Mouse (Mus musculus) small intestine, adult 2 months (tissue): ENCODE results near the gene Icmt.

Experiments used
- CTCF ChIP-seq: fragments of 200-500 bp; IDR thresholded peaks from 2 replicates; pipeline ENCODE4 v1.5.1; 2012; ENCODE audit warnings: low read depth, mild to moderate bottlenecking, control low read depth, inconsistent platforms, low read length, moderate library complexity, mixed read lengths; ENCODE audit not compliant: insufficient replicate concordance, insufficient read length; ENCODE audit errors: extremely low read depth
- POLR2A ChIP-seq: fragments of 200-500 bp; IDR thresholded peaks from 2 replicates; pipeline ENCODE4 v1.6.1; 2012; ENCODE audit warnings: low read depth, mild to moderate bottlenecking, control low read depth, inconsistent platforms, low read length, moderate library complexity

GRCm38 (mm10) chr4:152312186-152312585 lies 15.2 kb downstream of the Icmt start:
- no peak for TF ChIP-seq CTCF
- TF ChIP-seq POLR2A, result no peak
